Mouse (Mus musculus) frontal cortex, postnatal 14 days (tissue): ENCODE measurements at regions not wholly inside any gene's neighbourhood (a gene's known extent, or its start where the extent isn't known, plus 50 kb on each side); places are given as distances from the start of the nearest gene placed in this dataset.

Experiments used
- DNase-seq, 2 experiments: peaks; one replicate each; pipeline ENCODE4 v3.0.0; 2022; ENCODE audit warnings: low spot score in 2 of 2

- DNase-seq: no peak
These were observed 60.4 kb upstream of the C2cd4b start for GRCm38 (mm10) chr9:67698796-67699195.

- DNase-seq: no peak
These were observed 59.2 kb upstream of the C2cd4b start for GRCm38 (mm10) chr9:67699846-67700579.

GRCm38 (mm10) chr9:67708246-67708960 is 50.8 kb upstream of the C2cd4b start:
- no peak for DNase-seq
